Mouse (Mus musculus): Measurements from ENCODE around the gene Gm21988.

GRCm38 (mm10) chr11:70288102-70288501 lies 48.5 kb upstream of the Gm21988 start:
- TF ChIP-seq CTCF (IDR thresholded peaks at IDR 0.05; ENCODE audit: borderline replicate concordance, extremely low read depth, insufficient read depth, insufficient read length): no peak
- TF ChIP-seq POLR2A (IDR thresholded peaks at IDR 0.05; ENCODE audit: borderline replicate concordance, extremely low read depth, insufficient read depth, insufficient read length, poor library complexity, severe bottlenecking): no peak
